In genomic region chr1:190695589-190695988, GRCm38 (mm10) we compare ENCODE assay signal across 9 mouse cellular contexts.
DNase-seq lines count a peak whose midpoint lies in the region; ATAC-seq and TF ChIP-seq lines count a peak whose summit lies in the region.
"Had no signal": no experiment of that assay in that cellular context is flagged by ENCODE, and none has a peak within 500 bp of the region (broad histone marks: within the 10 kb centered on the region; RNA-seq: fewer than 3 reads in every experiment).

No protein-coding gene starts in this region.

- WGBS in forebrain, embryonic 11.5 days = 65% methylated on average over 11 of the region's 11 CpGs
- WGBS in forebrain, embryonic 13.5 days = 64% methylated on average over 11 of the region's 11 CpGs
- 66% methylated on average over 11 of the region's 11 CpGs for WGBS in lung, postnatal 0 days

- no peak overlapping the region for H3K9ac ChIP-seq in forebrain, embryonic 11.5 days (ENCODE audit: low read length)
- no peak overlapping the region for H3K9ac ChIP-seq in forebrain, embryonic 13.5 days
- H3K9ac ChIP-seq in lung, postnatal 0 days (replicated peaks; ENCODE audit: low read depth) = no peak overlapping the region
- H3K9ac ChIP-seq: midbrain, embryonic 12.5 days had no signal

- no peaks in the 10 kb centered on the region for H3K27me3 ChIP-seq in forebrain, embryonic 11.5 days (ENCODE audit: control insufficient read depth, insufficient read depth, low read length)
- no peaks in the 10 kb centered on the region for H3K27me3 ChIP-seq in forebrain, embryonic 13.5 days
- no peaks in the 10 kb centered on the region for H3K27me3 ChIP-seq in lung, postnatal 0 days (replicated peaks; ENCODE audit: insufficient read depth, low read length)
- H3K27me3 ChIP-seq: midbrain, embryonic 12.5 days had no signal

- H3K9me3 ChIP-seq in forebrain, embryonic 11.5 days (ENCODE audit: control insufficient read depth, low read length) = no peaks in the 10 kb centered on the region
- H3K9me3 ChIP-seq in forebrain, embryonic 13.5 days (replicated peaks) = no peaks in the 10 kb centered on the region
- no peaks in the 10 kb centered on the region for H3K9me3 ChIP-seq in lung, postnatal 0 days (ENCODE audit: low read length)
- H3K9me3 ChIP-seq: midbrain, embryonic 12.5 days had no signal

- no peak overlapping the region for H3K4me3 ChIP-seq in forebrain, embryonic 11.5 days (ENCODE audit: low read depth, low read length)
- H3K4me3 ChIP-seq in forebrain, embryonic 13.5 days = no peak overlapping the region
- no peak overlapping the region for H3K4me3 ChIP-seq in lung, postnatal 0 days (ENCODE audit: low read depth, low read length)
- H3K4me3 ChIP-seq: midbrain, embryonic 12.5 days had no signal

- no peaks in the 10 kb centered on the region for H3K4me1 ChIP-seq in forebrain, embryonic 11.5 days (replicated peaks; ENCODE audit: control insufficient read depth, insufficient read depth, low read length)
- H3K4me1 ChIP-seq in forebrain, embryonic 13.5 days = peaks cover 6% of the 10 kb centered on the region; the same call in 1 of the 2 replicates
- H3K4me1 ChIP-seq in lung, postnatal 0 days (ENCODE audit: insufficient read depth, low read depth, low read length) = no peaks in the 10 kb centered on the region

- ATAC-seq in forebrain, embryonic 11.5 days (replicated peaks; ENCODE audit: low FRiP score) = peak; percentile 49; the same call in 1 of the 2 replicates
- no peak for ATAC-seq in forebrain, embryonic 13.5 days
- no peak for ATAC-seq in lung, postnatal 0 days

- no peaks in the 10 kb centered on the region for H3K36me3 ChIP-seq in forebrain, embryonic 11.5 days (ENCODE audit: control insufficient read depth, insufficient read depth, low read length)
- H3K36me3 ChIP-seq in forebrain, embryonic 13.5 days (ENCODE audit: poor library complexity, severe bottlenecking) = no peaks in the 10 kb centered on the region
- H3K36me3 ChIP-seq in lung, postnatal 0 days (ENCODE audit: insufficient read depth, low read length) = no peaks in the 10 kb centered on the region
- H3K36me3 ChIP-seq: midbrain, embryonic 12.5 days had no signal

- no peak overlapping the region for H3K4me2 ChIP-seq in forebrain, embryonic 11.5 days (ENCODE audit: low read depth, low read length, severe bottlenecking)
- no peak overlapping the region for H3K4me2 ChIP-seq in forebrain, embryonic 13.5 days
- no peak overlapping the region for H3K4me2 ChIP-seq in lung, postnatal 0 days (replicated peaks; ENCODE audit: low read depth, low read length)
- H3K4me2 ChIP-seq: midbrain, embryonic 12.5 days had no signal

- no peak for TF ChIP-seq EP300 in lung, postnatal 0 days (IDR thresholded peaks at IDR 0.05)

- TF ChIP-seq CTCF in lung, postnatal 0 days (IDR thresholded peaks at IDR 0.05) = peak; percentile 62

- H3K27ac ChIP-seq in forebrain, embryonic 11.5 days (ENCODE audit: low read depth, low read length) = no peak overlapping the region
- H3K27ac ChIP-seq in forebrain, embryonic 13.5 days = no peak overlapping the region
- H3K27ac ChIP-seq in lung, postnatal 0 days (ENCODE audit: low read length) = no peak overlapping the region
- H3K27ac ChIP-seq: midbrain, embryonic 12.5 days had no signal

- DNase-seq in forebrain, embryonic 11.5 days (ENCODE audit: low spot score) = peak; percentile 64
- DNase-seq in ovary, adult 18-20 months (ENCODE audit: low spot score) = peak; percentile 25
- DNase-seq in ovary, postnatal 10 days (ENCODE audit: low spot score) = no peak
- peak; percentile 30 to 38 for DNase-seq in cerebellum, postnatal 36 days
- peak; percentile 46 for DNase-seq in kidney, adult 9 months
- DNase-seq in lung, postnatal 0 days (ENCODE audit: low spot score) = peak; percentile 51
- DNase-seq in spleen, postnatal 14 days (ENCODE audit: low spot score in 2 of 2) = no peak

Comparison
In these comparisons a context has a peak if more than half of its experiments do, and no peak if none do; other contexts are left out.
1. DNase-seq: peak in forebrain, embryonic 11.5 days (single experiment), ovary, adult 18-20 months (single experiment), cerebellum, postnatal 36 days (2 of 2), kidney, adult 9 months (single experiment) and lung, postnatal 0 days (single experiment); none in ovary, postnatal 10 days (single experiment) and spleen, postnatal 14 days (0 of 2).